Mouse (Mus musculus) cerebellum, postnatal 25 days (tissue): ENCODE results near the gene Sept5.

Experiments
- DNase-seq, 2 experiments: peaks; one replicate each; pipeline ENCODE4 v3.0.0; 2021; ENCODE audit warnings: mixed read lengths in 2 of 2

Gene Sept5

GRCm38 (mm10) chr16:18629390-18630231 is at the start of gene Sept5:
Gene Sept5 (minus strand): TSS chr16:18629954.
- DNase-seq = peak; percentile 87 to 95

- no peak for DNase-seq
Measured at GRCm38 (mm10) chr16:18679112-18679511, 49.4 kb upstream of the Sept5 start.

GRCm38 (mm10) chr16:18677746-18678679 is 48.3 kb upstream of the Sept5 start:
- DNase-seq = peak; percentile 55 to 75

- no peak for DNase-seq
Measured at GRCm38 (mm10) chr16:18673005-18673404, 43.3 kb upstream of the Sept5 start.

- DNase-seq = no peak
Measured at GRCm38 (mm10) chr16:18672027-18672426, 42.3 kb upstream of the Sept5 start.

GRCm38 (mm10) chr16:18669914-18670313 is 40.2 kb upstream of the Sept5 start:
- no peak for DNase-seq

- DNase-seq = no peak
Measured at GRCm38 (mm10) chr16:18658597-18658996, 28.8 kb upstream of the Sept5 start.

- DNase-seq = no peak
Measured at GRCm38 (mm10) chr16:18655372-18656098, 25.8 kb upstream of the Sept5 start.

GRCm38 (mm10) chr16:18653290-18654160 is 23.8 kb upstream of the Sept5 start:
- no peak for DNase-seq

GRCm38 (mm10) chr16:18649126-18649525 is 19.4 kb upstream of the Sept5 start:
- DNase-seq = no peak

- DNase-seq = no peak
Measured at GRCm38 (mm10) chr16:18645329-18645728, 15.6 kb upstream of the Sept5 start.

- no peak for DNase-seq
Measured at GRCm38 (mm10) chr16:18644485-18644884, 14.7 kb upstream of the Sept5 start.

- no peak for DNase-seq
Measured at GRCm38 (mm10) chr16:18643406-18643998, 13.7 kb upstream of the Sept5 start.

GRCm38 (mm10) chr16:18642897-18643296 is 13.1 kb upstream of the Sept5 start:
- DNase-seq = no peak

- no peak for DNase-seq
Measured at GRCm38 (mm10) chr16:18642291-18642690, 12.5 kb upstream of the Sept5 start.

- peak in 1 of 2 experiments; percentile 0 for DNase-seq
Measured at GRCm38 (mm10) chr16:18639382-18639929, 9.7 kb upstream of the Sept5 start.

GRCm38 (mm10) chr16:18638396-18638795 is 8.6 kb upstream of the Sept5 start:
- DNase-seq = no peak

GRCm38 (mm10) chr16:18636804-18637203 is 7.0 kb upstream of the Sept5 start:
- DNase-seq = no peak

GRCm38 (mm10) chr16:18636401-18636800 is 6.6 kb upstream of the Sept5 start:
- DNase-seq = peak in 1 of 2 experiments; percentile 2

- DNase-seq = no peak
Measured at GRCm38 (mm10) chr16:18633333-18633732, 3.6 kb upstream of the Sept5 start.

- no peak for DNase-seq
Measured at GRCm38 (mm10) chr16:18632816-18633215, 3.1 kb upstream of the Sept5 start.
